Mouse (Mus musculus): ENCODE measurements at regions not wholly inside any gene's neighbourhood (a gene's known extent, or its start where the extent isn't known, plus 50 kb on each side); places are given as distances from the start of the nearest gene placed in this dataset.

DNA sequence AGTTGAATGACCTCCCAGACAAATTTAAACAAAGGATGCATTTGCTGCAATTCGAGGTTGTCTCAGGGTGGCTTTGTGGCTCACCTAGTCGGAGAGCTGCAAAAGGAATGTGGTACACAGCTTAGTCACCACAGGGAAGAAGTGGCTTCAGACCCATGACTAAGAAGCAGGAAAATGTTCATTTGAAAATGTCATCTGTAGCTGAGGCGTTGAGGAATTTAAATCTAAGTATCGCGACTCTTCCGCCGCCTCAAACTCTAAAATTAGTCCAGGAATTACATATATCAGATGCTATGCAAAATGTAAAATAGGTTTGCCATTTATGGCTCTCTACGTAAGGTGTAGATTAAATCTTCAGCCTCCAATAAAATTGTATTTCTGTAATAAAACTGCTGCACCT is 325.9 kb downstream of the Mtx2 start:
- WGBS, result 89% methylated on average over 8 of the region's 8 CpGs
- Histone ChIP-seq H3K4me1 (ENCODE audit: insufficient read depth, low read length) (no peaks in the 10 kb centered on the region), H3K9me3 (ENCODE audit: low read length) (no peaks in the 10 kb centered on the region), H3K4me2 (ENCODE audit: low read depth, low read length) (no peak overlapping the region), H3K9ac (replicated peaks; ENCODE audit: low read length) (no peak overlapping the region), H3K36me3 (ENCODE audit: insufficient read depth, low read length) (no peaks in the 10 kb centered on the region), H3K4me3 (ENCODE audit: low read length) (no peak overlapping the region), H3K27me3 (ENCODE audit: insufficient read depth, low read length) (no peaks in the 10 kb centered on the region), H3K27ac (no peak overlapping the region)
- ATAC-seq (no peak), DNase-seq (ENCODE audit: low spot score) (no peak)
- TF ChIP-seq CTCF (IDR thresholded peaks at IDR 0.05; ENCODE audit: low read depth), result no peak

DNA sequence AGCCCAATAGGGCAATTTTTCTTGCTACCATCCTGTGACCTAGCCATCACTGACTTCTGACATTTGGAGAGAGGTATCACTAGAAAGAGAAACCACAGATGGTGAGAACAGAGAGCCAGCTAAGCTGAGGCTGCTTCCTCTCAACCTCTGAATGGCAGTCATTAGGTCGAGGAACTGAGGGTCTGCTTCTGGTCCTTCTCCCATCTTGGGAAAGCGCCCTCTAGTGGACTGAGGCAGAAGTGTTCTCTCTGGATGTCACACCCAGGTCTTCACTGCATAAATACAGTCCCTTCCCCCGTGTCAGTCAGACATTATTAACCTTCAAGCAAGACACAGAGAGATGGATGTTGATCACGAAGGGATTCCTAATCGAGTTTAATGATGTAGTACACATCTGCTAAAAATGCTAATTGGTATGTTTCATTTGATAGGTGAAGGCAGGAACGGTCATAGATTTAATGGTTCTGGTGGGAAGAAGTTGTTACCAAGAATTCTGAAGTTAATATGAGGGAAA is 326.9 kb downstream of the Mtx2 start:
- Histone ChIP-seq H3K4me2 (ENCODE audit: low read depth, low read length) (no peak overlapping the region), H3K27ac (no peak overlapping the region), H3K36me3 (ENCODE audit: insufficient read depth, low read length) (no peaks in the 10 kb centered on the region), H3K27me3 (ENCODE audit: insufficient read depth, low read length) (no peaks in the 10 kb centered on the region), H3K9ac (replicated peaks; ENCODE audit: low read length) (no peak overlapping the region), H3K4me1 (ENCODE audit: insufficient read depth, low read length) (no peaks in the 10 kb centered on the region), H3K4me3 (ENCODE audit: low read length) (no peak overlapping the region), H3K9me3 (ENCODE audit: low read length) (no peaks in the 10 kb centered on the region)
- peak; percentile 48 for DNase-seq (ENCODE audit: low spot score)
- WGBS, result 31% methylated on average over 6 of the region's 6 CpGs
- peak; percentile 78 for TF ChIP-seq CTCF (IDR thresholded peaks at IDR 0.05; ENCODE audit: low read depth)
- ATAC-seq, result no peak

DNA sequence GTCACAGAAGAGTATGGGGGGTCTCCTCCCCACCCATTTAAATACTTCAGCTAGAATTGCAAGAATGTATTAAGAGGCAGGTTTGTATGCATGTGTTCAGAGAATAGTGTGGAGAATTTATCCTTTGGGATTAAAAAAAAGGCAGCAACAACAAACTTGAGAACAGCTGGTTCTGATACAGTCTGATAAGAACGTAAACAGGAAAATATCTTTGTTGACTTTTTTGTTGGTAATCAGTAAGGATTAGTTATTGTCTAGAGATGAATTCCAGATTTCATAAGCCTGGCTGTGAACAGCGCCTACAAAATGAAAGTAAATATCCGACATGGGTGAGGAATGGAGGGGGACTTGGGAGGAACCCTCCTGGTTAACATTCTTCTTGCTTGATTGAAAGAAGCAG is 328.8 kb downstream of the Mtx2 start:
- no peak for DNase-seq (ENCODE audit: low spot score)
- Histone ChIP-seq H3K4me1 (ENCODE audit: insufficient read depth, low read length) (no peaks in the 10 kb centered on the region), H3K4me2 (ENCODE audit: low read depth, low read length) (no peak overlapping the region), H3K9ac (replicated peaks; ENCODE audit: low read length) (no peak overlapping the region), H3K27ac (no peak overlapping the region), H3K36me3 (ENCODE audit: insufficient read depth, low read length) (no peaks in the 10 kb centered on the region), H3K27me3 (ENCODE audit: insufficient read depth, low read length) (no peaks in the 10 kb centered on the region), H3K4me3 (ENCODE audit: low read length) (no peak overlapping the region), H3K9me3 (ENCODE audit: low read length) (no peaks in the 10 kb centered on the region)
- TF ChIP-seq CTCF (IDR thresholded peaks at IDR 0.05; ENCODE audit: low read depth), result no peak
- whole genome bisulfite sequencing, result 86% methylated on average over 3 of the region's 3 CpGs
- ATAC-seq, result no peak

DNA sequence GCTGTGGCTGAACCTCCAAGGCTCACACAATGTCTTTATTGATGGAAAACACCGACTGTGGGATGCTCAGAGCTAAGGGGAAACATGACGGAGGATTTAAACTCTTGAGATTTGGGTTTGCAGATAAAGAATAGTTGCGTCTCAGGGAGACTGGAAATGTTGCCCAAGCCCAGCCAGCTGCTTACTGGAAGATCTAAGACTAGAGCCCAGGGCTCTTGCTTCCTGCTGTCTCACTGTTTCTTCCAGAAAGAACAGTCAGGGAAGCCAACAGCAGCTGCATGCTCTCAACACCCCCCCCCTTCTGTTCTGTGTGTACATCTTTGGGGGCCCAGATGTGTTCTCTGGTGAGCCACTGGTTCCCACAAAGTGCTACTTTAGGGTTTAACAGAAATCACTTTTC is 333.0 kb downstream of the Mtx2 start:
- no peak overlapping the region for H3K9ac ChIP-seq (replicated peaks; ENCODE audit: low read length)
- no peaks in the 10 kb centered on the region for H3K36me3 ChIP-seq (ENCODE audit: insufficient read depth, low read length)
- no peak for DNase-seq (ENCODE audit: low spot score)
- 88% methylated on average over 3 of the region's 3 CpGs for WGBS
- H3K27ac ChIP-seq, result no peak overlapping the region
- TF ChIP-seq CTCF (IDR thresholded peaks at IDR 0.05; ENCODE audit: low read depth), result no peak
- H3K4me2 ChIP-seq (ENCODE audit: low read depth, low read length), result no peak overlapping the region
- H3K27me3 ChIP-seq (ENCODE audit: insufficient read depth, low read length), result no peaks in the 10 kb centered on the region
- no peak overlapping the region for H3K4me3 ChIP-seq (ENCODE audit: low read length)
- no peaks in the 10 kb centered on the region for H3K9me3 ChIP-seq (ENCODE audit: low read length)
- H3K4me1 ChIP-seq (ENCODE audit: insufficient read depth, low read length), result no peaks in the 10 kb centered on the region
- ATAC-seq, result no peak

DNA sequence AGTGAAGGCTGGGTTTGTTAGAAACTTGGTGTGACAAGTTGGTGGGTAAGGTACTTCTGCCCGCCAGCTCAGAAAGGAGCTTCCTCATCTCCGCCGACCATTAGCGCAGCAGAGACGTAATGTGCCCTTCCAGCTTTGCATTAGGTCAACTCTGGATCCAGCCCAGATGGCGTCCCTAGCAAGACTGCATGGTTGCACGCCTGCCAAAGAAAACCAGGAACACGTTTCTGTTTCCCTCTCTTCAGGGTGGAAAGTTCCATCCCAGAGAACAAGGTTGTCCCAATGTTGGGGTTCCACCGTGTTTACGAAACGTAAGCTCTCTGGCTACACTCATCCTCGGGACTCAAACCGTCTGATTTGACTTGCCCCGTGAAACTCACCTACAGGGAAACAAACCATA is 335.5 kb downstream of the Mtx2 start:
- WGBS, result 93% methylated on average over 14 of the region's 14 CpGs
- Histone ChIP-seq H3K9ac (replicated peaks; ENCODE audit: low read length) (no peak overlapping the region), H3K4me1 (ENCODE audit: insufficient read depth, low read length) (no peaks in the 10 kb centered on the region), H3K4me2 (ENCODE audit: low read depth, low read length) (no peak overlapping the region), H3K27ac (no peak overlapping the region), H3K36me3 (ENCODE audit: insufficient read depth, low read length) (no peaks in the 10 kb centered on the region), H3K4me3 (ENCODE audit: low read length) (no peak overlapping the region), H3K27me3 (ENCODE audit: insufficient read depth, low read length) (no peaks in the 10 kb centered on the region), H3K9me3 (ENCODE audit: low read length) (no peaks in the 10 kb centered on the region)
- DNase-seq (ENCODE audit: low spot score), result no peak
- ATAC-seq, result no peak
- no peak for TF ChIP-seq CTCF (IDR thresholded peaks at IDR 0.05; ENCODE audit: low read depth)

DNA sequence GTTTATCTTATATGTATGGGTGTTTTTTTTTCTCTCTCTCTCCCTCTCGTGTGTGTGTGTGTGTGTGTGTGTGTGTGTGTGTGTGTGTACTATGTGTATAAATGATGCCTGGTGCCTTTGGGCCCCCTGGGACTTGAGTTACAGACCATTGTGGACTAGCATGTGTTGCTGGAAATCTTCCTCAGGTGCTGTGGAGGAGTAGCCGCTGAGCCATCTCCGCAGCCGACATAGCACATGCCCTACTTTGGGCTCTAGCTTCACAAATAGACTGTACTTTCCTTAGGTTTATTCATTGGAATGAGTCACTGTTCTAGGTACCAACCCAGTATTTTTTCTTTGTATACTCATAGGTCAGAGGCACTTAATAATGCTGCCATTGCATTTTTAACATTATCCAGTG is 339.4 kb downstream of the Mtx2 start:
- DNase-seq (ENCODE audit: low spot score) (no peak), ATAC-seq (no peak)
- Histone ChIP-seq H3K9ac (replicated peaks; ENCODE audit: low read length) (no peak overlapping the region), H3K4me3 (ENCODE audit: low read length) (no peak overlapping the region), H3K4me1 (ENCODE audit: insufficient read depth, low read length) (no peaks in the 10 kb centered on the region), H3K4me2 (ENCODE audit: low read depth, low read length) (no peak overlapping the region), H3K27ac (no peak overlapping the region), H3K36me3 (ENCODE audit: insufficient read depth, low read length) (no peaks in the 10 kb centered on the region), H3K27me3 (ENCODE audit: insufficient read depth, low read length) (no peaks in the 10 kb centered on the region), H3K9me3 (ENCODE audit: low read length) (no peaks in the 10 kb centered on the region)
- no peak for TF ChIP-seq CTCF (IDR thresholded peaks at IDR 0.05; ENCODE audit: low read depth)
- WGBS, result 88% methylated on average over 4 of the region's 4 CpGs

DNA sequence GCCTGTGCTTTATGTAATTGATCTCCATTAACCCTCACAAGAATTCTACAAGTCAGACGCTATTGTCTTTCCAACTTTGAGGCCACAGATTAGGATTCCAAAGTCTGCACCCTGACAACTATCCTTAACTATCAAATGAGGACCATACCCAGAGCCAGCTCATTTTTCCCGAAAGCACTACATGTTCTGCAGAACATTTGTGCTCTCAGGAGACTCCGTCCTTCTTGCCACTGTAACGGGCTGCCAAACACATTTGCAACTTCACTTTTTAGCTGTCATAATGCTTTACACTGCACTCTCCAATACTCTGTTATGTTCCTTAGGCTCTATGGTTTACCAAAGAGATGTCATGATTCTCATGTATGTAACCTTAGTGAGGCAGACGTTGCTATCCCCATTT is 350.7 kb downstream of the Mtx2 start:
- WGBS, result 58% methylated on average over 5 of the region's 5 CpGs

More for the DNA sequence above, 350.7 kb downstream of the Mtx2 start:
- no peak overlapping the region for H3K4me3 ChIP-seq (ENCODE audit: low read length)
- TF ChIP-seq CTCF (IDR thresholded peaks at IDR 0.05; ENCODE audit: low read depth), result no peak
- no peaks in the 10 kb centered on the region for H3K27me3 ChIP-seq (ENCODE audit: insufficient read depth, low read length)
- no peak overlapping the region for H3K9ac ChIP-seq (replicated peaks; ENCODE audit: low read length)
- DNase-seq (ENCODE audit: low spot score), result no peak
- no peaks in the 10 kb centered on the region for H3K36me3 ChIP-seq (ENCODE audit: insufficient read depth, low read length)
- no peaks in the 10 kb centered on the region for H3K4me1 ChIP-seq (ENCODE audit: insufficient read depth, low read length)
- no peak for ATAC-seq
- no peaks in the 10 kb centered on the region for H3K9me3 ChIP-seq (ENCODE audit: low read length)
- no peak overlapping the region for H3K4me2 ChIP-seq (ENCODE audit: low read depth, low read length)
- no peak overlapping the region for H3K27ac ChIP-seq

Measured in hindbrain, postnatal 0 days (tissue).